Mouse (Mus musculus) kidney, adult 2 months (tissue): ENCODE measurements around the gene Bsn. TPM values are rescaled to one million over a fixed set of nuclear protein-coding genes. Genes with fewer than 3 reads are reported as not detected.
A peak's percentile ranks its signal among the peaks of the same experiment; 100 is the strongest.

Experiments used
- DNase-seq: peaks from one replicate; pipeline ENCODE4 v3.0.0; 2021
- H3K27ac ChIP-seq: fragments of 200-500 bp; 2 replicates; pipeline ENCODE4 v1.5.1; 2012; ENCODE audit warnings: low read depth, low read length, control low read depth, inconsistent platforms; ENCODE audit not compliant: insufficient read depth
- H3K27me3 ChIP-seq: fragments of 200-500 bp; replicated peaks from 2 replicates; pipeline ENCODE4 v1.6.1; 2012; ENCODE audit warnings: mild to moderate bottlenecking, moderate library complexity, low read length, inconsistent platforms; ENCODE audit not compliant: control insufficient read depth, insufficient read depth
- H3K36me3 ChIP-seq: fragments of 200-500 bp; 2 replicates; pipeline ENCODE4 v1.6.1; 2012; ENCODE audit warnings: mild to moderate bottlenecking, moderate library complexity, low read length, inconsistent platforms; ENCODE audit not compliant: control insufficient read depth, insufficient read depth
- H3K4me1 ChIP-seq: fragments of 200-500 bp; 2 replicates; pipeline ENCODE4 v1.6.1; 2011; ENCODE audit warnings: low read length; ENCODE audit not compliant: control insufficient read depth, insufficient read depth
- H3K4me3 ChIP-seq: fragments of 200-500 bp; 2 replicates; pipeline ENCODE4 v1.5.1; 2011; ENCODE audit warnings: mild to moderate bottlenecking, low read depth, low read length, control low read depth; ENCODE audit not compliant: insufficient read depth
- CTCF ChIP-seq: fragments of 200-500 bp; conservative IDR thresholded peaks from 2 replicates; pipeline ENCODE4 v1.5.1; 2011; ENCODE audit warnings: low read depth, mild to moderate bottlenecking, control low read depth, low read length, moderate library complexity, mixed read lengths; ENCODE audit not compliant: insufficient read depth, insufficient read length
- POLR2A ChIP-seq: fragments of 200-500 bp; IDR thresholded peaks from one replicate; pipeline ENCODE4 v1.6.1; 2011; ENCODE audit warnings: low read depth, low read length, control low read depth
- WGBS: fragments of 180-500 bp; shearing (Covaris S2); methylation state at CpG from one replicate; pipeline ENCODE4 v1.1.7; 2018; 5-methylcytosine and 5-hydroxymethylcytosine counted together
- polyA plus RNA-seq: library from polyadenylated mRNA; depleted of rRNA; stranded (reverse); fragments of >200 nt; gene quantifications from 2 replicates; pipeline ENCODE4 v1.2.3, GENCODE M21; 2012; rRNA removed

Bsn gene
- polyA plus RNA-seq, 1 experiment: 0.17 TPM

DNA sequence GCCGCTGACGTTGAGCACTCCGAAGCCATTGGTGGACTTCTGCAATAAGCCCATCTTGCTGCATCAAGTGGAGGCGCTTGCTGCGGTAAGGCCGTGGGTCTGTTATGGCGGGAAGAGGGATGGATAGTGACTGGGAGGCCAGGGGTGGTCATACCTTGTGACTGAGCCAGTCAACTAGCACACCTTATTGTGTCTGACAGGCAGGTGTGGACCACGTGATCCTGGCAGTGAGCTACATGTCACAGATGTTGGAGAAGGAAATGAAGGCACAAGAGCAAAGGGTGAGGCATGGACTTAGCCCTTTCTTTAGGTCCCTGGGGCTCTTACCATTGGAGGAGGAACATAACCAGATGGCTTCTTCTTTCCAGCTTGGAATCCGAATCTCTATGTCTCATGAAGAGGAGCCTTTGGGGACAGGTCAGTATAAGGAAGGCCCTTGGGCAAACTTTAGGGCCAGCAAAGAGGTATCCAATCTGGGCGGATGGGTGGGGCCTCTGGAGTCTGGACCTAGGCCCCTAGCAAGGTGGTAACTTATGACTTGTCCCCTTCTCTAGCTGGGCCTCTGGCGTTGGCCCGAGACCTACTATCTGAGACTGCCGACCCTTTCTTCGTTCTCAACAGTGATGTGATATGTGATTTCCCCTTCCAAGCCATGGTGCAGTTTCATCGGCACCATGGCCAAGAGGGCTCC, 140.5 kb downstream of the Bsn start:
- peak overlapping the region; percentile 89 for H3K4me3 ChIP-seq
- DNase-seq: no peak
- H3K36me3 ChIP-seq: no peaks in the 10 kb centered on the region
- TF ChIP-seq CTCF (no peak), POLR2A (no peak)
- WGBS: 38% methylated on average over 15 of the region's 15 CpGs
- peaks cover 8% of the 10 kb centered on the region; the same call in 1 of the 2 replicates for H3K4me1 ChIP-seq
- H3K27ac ChIP-seq: peak overlapping the region; percentile 69
- no peaks in the 10 kb centered on the region for H3K27me3 ChIP-seq

DNA sequence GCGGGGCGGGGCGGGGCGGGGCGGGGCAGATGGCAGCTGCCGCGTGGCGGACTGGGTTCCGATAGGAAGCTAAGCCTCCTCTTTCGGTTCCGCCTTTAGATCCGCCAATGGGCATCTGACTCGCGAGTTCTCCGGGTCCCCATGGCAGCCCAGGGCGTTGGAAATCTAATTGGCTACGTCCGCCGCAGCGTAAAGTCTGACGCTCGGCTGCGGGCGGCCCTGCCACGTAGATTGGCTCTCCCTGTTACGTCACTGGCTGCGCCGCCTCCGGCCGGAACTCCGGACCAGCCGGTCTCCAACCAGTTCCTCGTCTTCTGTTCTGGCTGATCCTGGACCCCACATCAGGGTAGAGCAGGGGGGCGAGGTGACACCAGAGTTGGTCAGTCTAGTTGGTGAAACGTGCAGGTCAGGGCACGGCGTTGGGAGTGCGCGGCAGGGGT, 141.1 kb downstream of the Bsn start, which contains the start of gene Gmppb:
Gene Gmppb (plus strand): TSS at position 227 of the 440 bp plus-strand sequence.
- TF ChIP-seq POLR2A (no peak), CTCF (no peak)
- H3K36me3 ChIP-seq: no peaks in the 10 kb centered on the region
- WGBS: under 1% methylated on average over 33 of the region's 39 CpGs
- H3K4me1 ChIP-seq: peaks cover 8% of the 10 kb centered on the region; the same call in 1 of the 2 replicates
- H3K27ac ChIP-seq: peak within 1 kb of the TSS; percentile 69
- peak within 1 kb of the TSS; percentile 89 for H3K4me3 ChIP-seq
- H3K27me3 ChIP-seq: no peaks in the 10 kb centered on the region
- peak; percentile 99 for DNase-seq

DNA sequence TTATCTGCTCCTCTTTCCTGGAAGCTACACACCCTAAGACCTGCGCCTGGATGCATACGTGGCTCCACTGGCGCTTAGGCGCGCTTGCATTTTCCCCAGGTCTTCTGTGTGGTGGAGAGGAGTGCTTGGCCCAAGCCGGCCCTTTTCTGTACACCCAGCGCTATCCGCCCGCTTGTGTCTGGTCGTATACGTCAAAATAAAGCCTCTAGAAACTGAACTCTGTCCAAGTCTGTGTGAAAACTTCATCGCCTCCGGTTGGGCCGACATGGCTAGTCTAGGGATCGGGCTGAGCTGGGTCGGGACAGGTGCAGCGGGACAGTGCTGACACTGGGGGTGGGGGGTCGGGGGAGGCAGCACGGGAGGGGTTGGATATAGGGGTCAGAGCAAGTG, 141.6 kb downstream of the Bsn start:
- no peak for TF ChIP-seq POLR2A
- TF ChIP-seq CTCF: no peak
- H3K4me3 ChIP-seq: peak overlapping the region; percentile 59
- H3K27ac ChIP-seq: 0 out of 2 replicates have a peak overlapping the region, but pooled peaks have one; percentile 24
- no peaks in the 10 kb centered on the region for H3K27me3 ChIP-seq
- 2% methylated on average over 19 of the region's 19 CpGs for WGBS
- peaks cover 8% of the 10 kb centered on the region; the same call in 1 of the 2 replicates for H3K4me1 ChIP-seq
- DNase-seq: no peak
- no peaks in the 10 kb centered on the region for H3K36me3 ChIP-seq

DNA sequence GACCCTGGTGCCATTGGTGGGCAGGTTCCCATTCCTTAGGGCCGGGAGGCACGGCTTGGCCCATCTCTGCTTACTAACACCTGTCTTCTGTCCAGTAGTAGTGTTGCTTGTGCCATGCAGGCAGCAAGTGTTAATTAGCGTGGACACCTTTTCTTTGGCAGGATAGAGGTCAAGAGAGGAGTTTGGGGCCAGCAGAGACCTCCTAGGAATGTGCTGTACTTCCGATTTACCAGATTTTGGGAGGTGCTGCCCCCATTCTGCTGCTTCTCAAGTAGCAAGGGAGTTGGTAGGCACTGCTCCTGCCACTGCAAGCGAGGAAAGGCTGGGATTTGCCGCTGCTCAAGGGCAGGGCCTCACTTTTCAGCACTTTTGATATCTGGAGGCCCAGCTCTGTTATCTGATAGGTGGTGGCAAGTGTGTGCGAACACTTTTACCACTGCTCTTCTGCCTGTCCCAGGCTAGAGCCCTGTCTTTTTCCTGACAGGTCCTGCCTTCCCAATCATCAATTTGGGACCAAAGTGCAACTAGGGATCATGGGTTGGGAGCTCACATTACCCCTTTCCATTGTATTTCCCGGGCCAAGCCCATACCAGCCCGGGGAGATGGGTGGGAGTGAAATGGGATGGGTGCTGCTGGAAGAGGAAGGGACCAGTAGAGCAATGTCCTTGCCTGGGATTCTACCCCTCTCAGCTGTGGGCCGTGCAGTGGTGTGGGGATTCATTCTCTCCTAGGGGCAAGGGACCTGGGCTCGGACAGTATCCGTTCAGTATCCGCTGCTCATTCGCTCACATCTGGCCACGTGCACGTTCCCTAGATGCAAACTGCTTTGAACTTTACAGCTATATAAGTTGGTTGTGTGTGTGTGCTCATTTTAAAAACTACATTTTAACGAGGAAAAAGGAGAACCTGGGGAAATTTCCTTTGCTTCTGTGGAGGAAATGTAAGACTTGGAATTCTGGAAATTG, 142.3 kb downstream of the Bsn start:
- Histone ChIP-seq H3K4me1 (peaks cover 4% of the 10 kb centered on the region; the same call in 1 of the 2 replicates), H3K36me3 (no peaks in the 10 kb centered on the region), H3K27me3 (no peaks in the 10 kb centered on the region), H3K27ac (0 out of 2 replicates have a peak overlapping the region, but pooled peaks have one; percentile 24), H3K4me3 (no peak overlapping the region; the same call in 1 of the 2 replicates)
- TF ChIP-seq CTCF (no peak), POLR2A (no peak)
- DNase-seq: no peak
- 47% methylated on average over 17 of the region's 17 CpGs for WGBS

DNA sequence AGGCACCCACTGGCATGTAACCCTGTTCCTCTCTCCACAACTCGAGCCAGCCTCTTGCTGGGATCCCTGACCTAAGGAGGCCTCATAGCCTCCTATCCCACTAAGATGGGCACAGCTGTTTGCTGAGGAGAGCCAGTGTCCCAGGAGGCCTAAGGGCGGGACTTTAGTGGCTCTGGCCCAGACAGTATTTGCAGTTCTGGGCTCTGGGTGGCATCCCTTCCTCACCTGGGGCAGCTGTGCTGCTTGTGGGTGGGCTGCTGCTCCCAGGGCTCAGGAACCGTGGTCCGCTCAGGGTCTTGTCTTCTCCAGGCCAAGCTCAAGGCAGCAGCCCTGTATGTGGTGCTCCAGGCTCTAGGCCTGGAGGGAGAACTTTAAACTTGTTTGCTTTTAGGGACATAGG, 143.6 kb downstream of the Bsn start:
- Histone ChIP-seq H3K36me3 (no peaks in the 10 kb centered on the region), H3K27me3 (no peaks in the 10 kb centered on the region), H3K4me1 (peaks cover 4% of the 10 kb centered on the region; the same call in 1 of the 2 replicates), H3K27ac (no peak overlapping the region), H3K4me3 (no peak overlapping the region)
- TF ChIP-seq POLR2A: no peak
- no peak for TF ChIP-seq CTCF
- no peak for DNase-seq
- 88% methylated on average over 4 of the region's 4 CpGs for WGBS

Other genes with a start within 250 kb of the Bsn start
- gene Traip, start 240.2 kb downstream of the Bsn start, polyA plus RNA-seq: 0.26 and 0.28 TPM in 2 replicates
- gene Uba7, start 214.9 kb downstream of the Bsn start, polyA plus RNA-seq: 42.4 and 43.0 TPM in 2 replicates
- gene Gm20661, start 207.3 kb downstream of the Bsn start, polyA plus RNA-seq: 0.11 and 0.14 TPM in 2 replicates
- gene Inka1, start 204.5 kb downstream of the Bsn start, polyA plus RNA-seq: 7.9 and 10.0 TPM in 2 replicates
- 0.94 and 2.6 TPM in 2 replicates for gene Cdhr4, start 197.9 kb downstream of the Bsn start, polyA plus RNA-seq
- gene Gm20662, start 194.0 kb downstream of the Bsn start, polyA plus RNA-seq: 0.55 and 2.5 TPM in 2 replicates
- gene Ip6k1, start 187.9 kb downstream of the Bsn start, polyA plus RNA-seq: 78.9 and 79.0 TPM in 2 replicates
- 14.0 and 16.0 TPM in 2 replicates for gene Gmppb, start 141.1 kb downstream of the Bsn start, polyA plus RNA-seq
- gene Amigo3, start 137.2 kb downstream of the Bsn start, polyA plus RNA-seq: 1.2 and 1.3 TPM in 2 replicates
- gene Mst1, start 109.9 kb downstream of the Bsn start, polyA plus RNA-seq: 0.31 and 0.39 TPM in 2 replicates
- gene Rnf123, start 107.0 kb downstream of the Bsn start, polyA plus RNA-seq: 92.1 and 106 TPM in 2 replicates
- 299 and 327 TPM in 2 replicates for gene Apeh, start 95.8 kb downstream of the Bsn start, polyA plus RNA-seq
- gene Dag1, start 73.6 kb upstream of the Bsn start, polyA plus RNA-seq: 66.8 and 67.2 TPM in 2 replicates
- gene Nicn1, start 100.0 kb upstream of the Bsn start, polyA plus RNA-seq: 38.9 and 39.3 TPM in 2 replicates
- 77.5 and 84.2 TPM in 2 replicates for gene Amt, start 106.5 kb upstream of the Bsn start, polyA plus RNA-seq
- gene Rhoa, start 115.7 kb upstream of the Bsn start, polyA plus RNA-seq: 125 and 179 TPM in 2 replicates
- gene Tcta, start 115.8 kb upstream of the Bsn start, polyA plus RNA-seq: 53.0 and 55.3 TPM in 2 replicates
- gene Gpx1, start 148.5 kb upstream of the Bsn start, polyA plus RNA-seq: 5,487 and 5,501 TPM in 2 replicates
- 68.6 and 74.1 TPM in 2 replicates for gene Usp4, start 157.5 kb upstream of the Bsn start, polyA plus RNA-seq
- 0.22 and 0.50 TPM in 2 replicates for gene 1700102P08Rik, start 202.4 kb upstream of the Bsn start, polyA plus RNA-seq
- not detected in 2 replicates for gene Ccdc36, start 238.1 kb upstream of the Bsn start, polyA plus RNA-seq
- gene BC048562, start 246.1 kb upstream of the Bsn start, polyA plus RNA-seq: not detected in 2 replicates